In the genomic region with DNA sequence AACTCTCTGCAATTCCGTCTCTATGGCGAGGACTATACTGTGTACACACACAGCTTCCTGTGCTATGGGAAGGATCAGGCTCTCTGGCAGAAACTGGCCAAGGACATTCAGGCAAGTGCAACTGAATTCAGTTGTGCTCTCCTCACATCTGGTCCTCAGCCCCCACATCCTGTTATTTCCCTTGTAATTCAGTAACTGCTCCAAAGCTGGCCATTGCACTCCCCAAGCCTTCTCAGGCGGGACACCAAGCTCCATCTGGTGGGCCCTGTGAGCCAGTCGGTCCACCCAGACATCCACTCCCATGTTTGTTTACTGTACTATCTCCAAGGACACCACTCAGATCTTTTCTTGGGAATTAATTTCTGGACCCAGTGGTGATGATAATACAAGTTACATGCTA, we compare ENCODE assay signal across 15 mouse cellular contexts. TPM values are rescaled to one million over a fixed set of nuclear protein-coding genes. Genes with fewer than 3 reads are reported as not detected.
DNase-seq lines count a peak whose midpoint lies in the region; ATAC-seq and TF ChIP-seq lines count a peak whose summit lies in the region.
"Had no signal": no experiment of that assay in that cellular context is flagged by ENCODE, and none has a peak within 500 bp of the region (broad histone marks: within the 10 kb centered on the region; RNA-seq: fewer than 3 reads in every experiment).

No protein-coding gene starts in this region.

- H3K9me3 ChIP-seq in heart, embryonic 12.5 days (replicated peaks), result no peaks in the 10 kb centered on the region
- no peaks in the 10 kb centered on the region for H3K9me3 ChIP-seq in forebrain, embryonic 13.5 days (replicated peaks)
- H3K9me3 ChIP-seq: embryonic facial prominence, embryonic 13.5 days; limb, embryonic 15.5 days; neural tube, embryonic 15.5 days had no signal

- 0 out of 2 replicates have a peak, but pooled peaks have one; percentile 13 for TF ChIP-seq EP300 in heart, adult 2 months (IDR thresholded peaks at IDR 0.05; ENCODE audit: insufficient read depth, low read depth, low read length)

- intact Hi-C loops in heart, adult 2 months (cut with DNase I), result loop anchor here (10.0 kb wide), 1 partner anchor 381 kb away; no protein-coding TSS in a partner anchor

- H3K4me2 ChIP-seq in heart, embryonic 12.5 days, result no peak overlapping the region
- H3K4me2 ChIP-seq in forebrain, embryonic 13.5 days, result no peak overlapping the region
- H3K4me2 ChIP-seq: embryonic facial prominence, embryonic 13.5 days; limb, embryonic 15.5 days; neural tube, embryonic 15.5 days had no signal

- H3K27ac ChIP-seq in heart, adult 2 months, result peak overlapping the region; percentile 43
- H3K27ac ChIP-seq in heart, embryonic 12.5 days (ENCODE audit: poor library complexity, severe bottlenecking), result no peak overlapping the region
- H3K27ac ChIP-seq in testis, adult 2 months (ENCODE audit: control insufficient read depth, insufficient read depth, low read depth, low read length), result peak overlapping the region; percentile 45; the same call in 1 of the 2 replicates
- no peak overlapping the region for H3K27ac ChIP-seq in forebrain, embryonic 13.5 days
- H3K27ac ChIP-seq: embryonic facial prominence, embryonic 13.5 days; limb, embryonic 15.5 days; neural tube, embryonic 15.5 days had no signal

- H3K27me3 ChIP-seq in heart, adult 2 months (ENCODE audit: control insufficient read depth, insufficient read depth, low read length), result no peaks in the 10 kb centered on the region
- H3K27me3 ChIP-seq in heart, embryonic 12.5 days (replicated peaks), result no peaks in the 10 kb centered on the region
- H3K27me3 ChIP-seq in testis, adult 2 months (ENCODE audit: control insufficient read depth, insufficient read depth, low read length), result no peaks in the 10 kb centered on the region
- no peaks in the 10 kb centered on the region for H3K27me3 ChIP-seq in forebrain, embryonic 13.5 days
- H3K27me3 ChIP-seq: embryonic facial prominence, embryonic 13.5 days; limb, embryonic 15.5 days; neural tube, embryonic 15.5 days had no signal

- no peak overlapping the region for H3K4me3 ChIP-seq in heart, adult 2 months
- H3K4me3 ChIP-seq in heart, embryonic 12.5 days, result no peak overlapping the region
- H3K4me3 ChIP-seq in testis, adult 2 months (ENCODE audit: control insufficient read depth, low read depth, low read length), result no peak overlapping the region
- no peak overlapping the region for H3K4me3 ChIP-seq in forebrain, embryonic 13.5 days
- H3K4me3 ChIP-seq: embryonic facial prominence, embryonic 13.5 days; limb, embryonic 15.5 days; neural tube, embryonic 15.5 days had no signal

- TF ChIP-seq CTCF in heart, adult 2 months (IDR thresholded peaks at IDR 0.05), result 0 out of 2 replicates have a peak, but pooled peaks have one; percentile 9
- TF ChIP-seq CTCF in testis, adult 2 months (IDR thresholded peaks at IDR 0.05; ENCODE audit: control insufficient read depth, insufficient read depth, insufficient replicate concordance, low read depth, low read length), result no peak

- 41% methylated on average over 4 of the region's 4 CpGs for WGBS in heart, adult 2 months
- WGBS in heart, embryonic 12.5 days, result 70% methylated on average over 4 of the region's 4 CpGs
- WGBS in forebrain, embryonic 13.5 days, result 90% methylated on average over 4 of the region's 4 CpGs

- no peak for ATAC-seq in heart, embryonic 12.5 days (ENCODE audit: insufficient number of reproducible peaks, low FRiP score)
- no peak for ATAC-seq in forebrain, embryonic 13.5 days
- ATAC-seq: forebrain, postnatal 0 days had no signal

- no peaks in the 10 kb centered on the region for H3K79me2 ChIP-seq in heart, adult 2 months (replicated peaks; ENCODE audit: control insufficient read depth, insufficient read depth, low read length)

- peak; percentile 42 to 62 for DNase-seq in heart, adult 2 months
- DNase-seq in testis, postnatal 10 days (ENCODE audit: low spot score), result no peak
- DNase-seq in heart, postnatal 4 days, result peak; percentile 41
- no peak for DNase-seq in layer of hippocampus, postnatal 14 days (ENCODE audit: low spot score in 2 of 2)
- DNase-seq in cerebellum, postnatal 36 days, result no peak
- DNase-seq: cerebellum, postnatal 10 days; forebrain, postnatal 0 days; kidney, adult 11 months had no signal

- H3K4me1 ChIP-seq in heart, adult 2 months (ENCODE audit: control insufficient read depth, insufficient read depth, low read length), result peaks cover 2% of the 10 kb centered on the region
- 0 out of 2 replicates have a peak, but pooled peaks cover under 1% of the 10 kb centered on the region for H3K4me1 ChIP-seq in heart, embryonic 12.5 days (replicated peaks)
- H3K4me1 ChIP-seq in testis, adult 2 months (ENCODE audit: control insufficient read depth, insufficient read depth, low read length), result no peaks in the 10 kb centered on the region; the same call in 1 of the 2 replicates
- peaks cover 7% of the 10 kb centered on the region for H3K4me1 ChIP-seq in forebrain, embryonic 13.5 days

- peaks cover 3% of the 10 kb centered on the region; the same call in 1 of the 2 replicates for H3K36me3 ChIP-seq in heart, adult 2 months (ENCODE audit: control insufficient read depth, insufficient read depth, low read length)
- H3K36me3 ChIP-seq in heart, embryonic 12.5 days, result no peaks in the 10 kb centered on the region
- H3K36me3 ChIP-seq in testis, adult 2 months (ENCODE audit: control insufficient read depth, insufficient read depth, low read length), result no peaks in the 10 kb centered on the region
- no peaks in the 10 kb centered on the region for H3K36me3 ChIP-seq in forebrain, embryonic 13.5 days (ENCODE audit: poor library complexity, severe bottlenecking)
- H3K36me3 ChIP-seq: embryonic facial prominence, embryonic 13.5 days; limb, embryonic 15.5 days; neural tube, embryonic 15.5 days had no signal

- no peak overlapping the region for H3K9ac ChIP-seq in heart, adult 2 months (ENCODE audit: low read depth, low read length)
- H3K9ac ChIP-seq in heart, embryonic 12.5 days, result no peak overlapping the region
- no peak overlapping the region for H3K9ac ChIP-seq in forebrain, embryonic 13.5 days
- H3K9ac ChIP-seq: embryonic facial prominence, embryonic 13.5 days; forebrain, postnatal 0 days; limb, embryonic 15.5 days; neural tube, embryonic 15.5 days had no signal

- TF ChIP-seq POLR2A in heart, adult 2 months (IDR thresholded peaks at IDR 0.05; ENCODE audit: insufficient read depth, low read depth, low read length), result no peak
- no peak for TF ChIP-seq POLR2A in testis, adult 2 months (IDR thresholded peaks at IDR 0.05; ENCODE audit: control insufficient read depth, low read depth, low read length)

RNA-seq across cellular contexts. Expression of a gene that starts 22.4 kb away (rescaled TPM):
- not detected for total RNA-seq in heart, adult 2 months (2021)
- polyA plus RNA-seq in heart, adult 2 months (2012; rRNA removed), result not detected in 2 replicates
- polyA plus RNA-seq in heart, embryonic 12.5 days (2016; fragmentation: Nextera tagmentation; extraction: Ambion mirVana), result 0.04 and 0.28 TPM in 2 replicates
- 10.7 and 11.3 TPM in 2 replicates for polyA plus RNA-seq in testis, adult 2 months (2012; rRNA removed)
- total RNA-seq in heart, postnatal 4 days (2021), result not detected
- total RNA-seq in layer of hippocampus, postnatal 14 days (2021), result 1 to 10 TPM in 1 of 2 experiments, under 1 TPM in 1; 0.52 to 1.1 TPM
- polyA plus RNA-seq in forebrain, embryonic 13.5 days (2015; fragmentation: Nextera tagmentation; extraction: Ambion mirVana), result 0.19 and 0.37 TPM in 2 replicates
- polyA plus RNA-seq: heart, embryonic 16.5 days had no signal

Comparison
In these comparisons a context has a peak if more than half of its experiments do, and no peak if none do; other contexts are left out.
1. H3K27ac ChIP-seq: peak in heart, adult 2 months (single experiment) and testis, adult 2 months (single experiment); none in heart, embryonic 12.5 days (single experiment) and forebrain, embryonic 13.5 days (single experiment).
2. DNase-seq: peak in heart, adult 2 months (2 of 2) and heart, postnatal 4 days (single experiment); none in testis, postnatal 10 days (single experiment), layer of hippocampus, postnatal 14 days (0 of 2) and cerebellum, postnatal 36 days (0 of 2).